Mouse (Mus musculus): ENCODE data around the gene Abca4.

Abca4 gene

GRCm38 (mm10) chr3:122118651-122119214 lies 74.5 kb downstream of the Abca4 start:
- no peak for DNase-seq

GRCm38 (mm10) chr3:122119733-122120132 lies 75.5 kb downstream of the Abca4 start:
- no peak for DNase-seq

GRCm38 (mm10) chr3:122120217-122120616 lies 76.0 kb downstream of the Abca4 start:
- peak; percentile 64 for DNase-seq

- peak; percentile 98 for DNase-seq
Observed at GRCm38 (mm10) chr3:122122127-122122663, 78.0 kb downstream of the Abca4 start.

GRCm38 (mm10) chr3:122122838-122123237 lies 78.6 kb downstream of the Abca4 start:
- DNase-seq: no peak

- DNase-seq: peak; percentile 41
Observed at GRCm38 (mm10) chr3:122128999-122129493, 84.8 kb downstream of the Abca4 start.

GRCm38 (mm10) chr3:122130771-122131170 lies 86.5 kb downstream of the Abca4 start:
- DNase-seq: peak; percentile 79

GRCm38 (mm10) chr3:122131633-122132032 lies 87.4 kb downstream of the Abca4 start:
- DNase-seq: peak; percentile 88

GRCm38 (mm10) chr3:122133255-122133654 lies 89.0 kb downstream of the Abca4 start:
- no peak for DNase-seq

GRCm38 (mm10) chr3:122133840-122134239 lies 89.6 kb downstream of the Abca4 start:
- no peak for DNase-seq

GRCm38 (mm10) chr3:122140589-122141400 lies 96.6 kb downstream of the Abca4 start:
- DNase-seq: peak; percentile 89

- no peak for DNase-seq
Observed at GRCm38 (mm10) chr3:122142256-122142922, 98.1 kb downstream of the Abca4 start.

GRCm38 (mm10) chr3:122143432-122143831 lies 99.2 kb downstream of the Abca4 start:
- no peak for DNase-seq

GRCm38 (mm10) chr3:122145430-122145829 lies 101.2 kb downstream of the Abca4 start:
- no peak for DNase-seq

GRCm38 (mm10) chr3:122150836-122151235 lies 106.6 kb downstream of the Abca4 start:
- peak; percentile 51 for DNase-seq

- DNase-seq: peak; percentile 42
Observed at GRCm38 (mm10) chr3:122152431-122152830, 108.2 kb downstream of the Abca4 start.

- no peak for DNase-seq
Observed at GRCm38 (mm10) chr3:122154080-122154479, 109.8 kb downstream of the Abca4 start.

- no peak for DNase-seq
Observed at GRCm38 (mm10) chr3:122159447-122159846, 115.2 kb downstream of the Abca4 start.

- DNase-seq: peak; percentile 73
Observed at GRCm38 (mm10) chr3:122169616-122170178, 125.5 kb downstream of the Abca4 start.

GRCm38 (mm10) chr3:122170621-122171309 lies 126.5 kb downstream of the Abca4 start:
- DNase-seq: no peak

GRCm38 (mm10) chr3:122173526-122174150 lies 129.4 kb downstream of the Abca4 start:
- no peak for DNase-seq

- no peak for DNase-seq
Observed at GRCm38 (mm10) chr3:122176018-122176417, 131.8 kb downstream of the Abca4 start.

All from lung, postnatal 36 days (tissue).